Mouse (Mus musculus) heart, embryonic 12.5 days (tissue): ENCODE measurements around the gene Gsg1l2. TPM values are rescaled to one million over a fixed set of nuclear protein-coding genes. Genes with fewer than 3 reads are reported as not detected.

Experiments
- ATAC-seq: fragments of 200-750 bp; cut with Nextera tagmentation; 2 replicates; pipeline ENCODE4 v1.8.0; 2017; ENCODE audit warnings: moderate TSS enrichment, moderate library complexity; ENCODE audit not compliant: insufficient number of reproducible peaks, low FRiP score
- H3K27ac ChIP-seq: fragments of 300-500 bp; sonication (generic); 2 replicates; pipeline ENCODE4 v1.5.1; 2016; ENCODE audit warnings: mild to moderate bottlenecking, moderate library complexity; ENCODE audit not compliant: poor library complexity, severe bottlenecking
- H3K27me3 ChIP-seq: fragments of 300-500 bp; sonication (generic); replicated peaks from 2 replicates; pipeline ENCODE4 v1.6.1; 2016; ENCODE audit warnings: mild to moderate bottlenecking, moderate library complexity
- H3K36me3 ChIP-seq: fragments of 300-500 bp; sonication (generic); 2 replicates; pipeline ENCODE4 v1.6.1; 2016; ENCODE audit warnings: mild to moderate bottlenecking, moderate library complexity
- H3K4me1 ChIP-seq: fragments of 300-500 bp; sonication (generic); replicated peaks from 2 replicates; pipeline ENCODE4 v1.6.1; 2016; ENCODE audit warnings: mild to moderate bottlenecking
- H3K4me2 ChIP-seq: fragments of 300-500 bp; sonication (generic); 2 replicates; pipeline ENCODE4 v1.6.1; 2016; ENCODE audit warnings: mild to moderate bottlenecking, moderate library complexity
- H3K4me3 ChIP-seq: fragments of 300-500 bp; sonication (generic); 2 replicates; pipeline ENCODE4 v1.5.1; 2016; ENCODE audit warnings: mild to moderate bottlenecking
- H3K9ac ChIP-seq: fragments of 300-500 bp; sonication (generic); 2 replicates; pipeline ENCODE4 v1.6.1; 2016; ENCODE audit warnings: mild to moderate bottlenecking, moderate library complexity
- H3K9me3 ChIP-seq: fragments of 300-500 bp; sonication (generic); replicated peaks from 2 replicates; pipeline ENCODE4 v1.6.1; 2016; ENCODE audit warnings: mild to moderate bottlenecking, moderate library complexity
- WGBS: fragments of 180-500 bp; shearing (Covaris S2); methylation state at CpG from one replicate; pipeline ENCODE4 v1.1.7; 2016; 5-methylcytosine and 5-hydroxymethylcytosine counted together
- polyA plus RNA-seq: library from polyadenylated mRNA; unstranded; fragments of >200 nt; fragmentation: Nextera tagmentation; extraction: Ambion mirVana; gene quantifications from 2 replicates; pipeline ENCODE4 v1.2.1, GENCODE M21; 2016

The Gsg1l2 gene
- polyA plus RNA-seq, 1 experiment from 2014 or later: not detected

DNA sequence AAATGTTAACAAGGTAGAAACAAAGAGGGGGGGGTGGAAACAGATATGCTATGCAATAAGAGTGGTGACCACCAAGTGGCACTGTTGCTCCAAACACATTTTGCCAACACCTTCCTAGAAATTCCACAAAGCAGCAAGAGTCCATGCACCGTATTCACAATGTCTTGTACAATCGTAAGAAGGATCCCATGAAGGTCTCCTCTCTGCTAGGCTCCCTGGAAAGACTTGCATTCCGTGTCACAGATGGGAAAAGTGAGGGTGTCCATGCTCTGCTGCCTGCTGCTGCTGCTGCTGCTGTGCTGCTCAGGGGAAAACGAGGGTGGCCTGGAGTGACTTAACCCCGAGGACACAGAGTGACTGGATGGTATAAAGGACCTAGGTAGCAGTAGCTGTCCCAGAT, 45.2 kb downstream of the Gsg1l2 start:
- no peak; the same call in 1 of the 2 replicates for ATAC-seq
- WGBS: 14% methylated on average over 5 of the region's 5 CpGs
- Histone ChIP-seq H3K4me1 (peaks cover 3% of the 10 kb centered on the region; the same call in 1 of the 2 replicates), H3K27ac (no peak overlapping the region), H3K9ac (0 out of 2 replicates have a peak overlapping the region, but pooled peaks have one; percentile 16), H3K9me3 (no peaks in the 10 kb centered on the region), H3K4me3 (peak overlapping the region; percentile 20; the same call in 1 of the 2 replicates), H3K27me3 (peaks cover 9% of the 10 kb centered on the region; the same call in 1 of the 2 replicates), H3K36me3 (no peaks in the 10 kb centered on the region), H3K4me2 (peak overlapping the region; percentile 61)

DNA sequence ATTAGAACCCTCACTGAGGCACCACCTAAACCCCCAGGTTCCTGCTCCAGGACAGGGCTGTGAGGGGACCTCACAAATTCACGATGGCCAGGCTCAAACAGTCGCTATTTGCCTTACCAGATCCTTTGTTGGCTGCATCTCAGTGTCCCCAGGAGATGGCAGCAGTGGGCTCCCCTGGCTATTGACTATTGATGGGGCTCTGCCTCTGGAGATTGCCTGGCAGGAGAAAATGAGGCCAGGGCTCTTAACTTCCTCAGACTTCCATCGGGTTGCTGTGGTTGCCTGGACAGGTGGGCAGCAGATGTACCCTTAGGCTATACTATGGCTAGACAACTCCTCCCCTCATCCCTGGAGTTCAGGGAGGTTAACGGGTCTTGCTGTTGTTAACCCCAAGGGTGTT, 45.8 kb downstream of the Gsg1l2 start:
- H3K36me3 ChIP-seq: no peaks in the 10 kb centered on the region
- ATAC-seq: no peak
- no peak overlapping the region for H3K4me3 ChIP-seq
- H3K4me2 ChIP-seq: peak overlapping the region; percentile 61
- 0 out of 2 replicates have a peak, but pooled peaks cover 3% of the 10 kb centered on the region for H3K27me3 ChIP-seq
- H3K4me1 ChIP-seq: peaks cover 6% of the 10 kb centered on the region; the same call in 1 of the 2 replicates
- H3K9ac ChIP-seq: no peak overlapping the region
- no peaks in the 10 kb centered on the region for H3K9me3 ChIP-seq
- H3K27ac ChIP-seq: no peak overlapping the region
- 34% methylated on average over 4 of the region's 4 CpGs for WGBS

DNA sequence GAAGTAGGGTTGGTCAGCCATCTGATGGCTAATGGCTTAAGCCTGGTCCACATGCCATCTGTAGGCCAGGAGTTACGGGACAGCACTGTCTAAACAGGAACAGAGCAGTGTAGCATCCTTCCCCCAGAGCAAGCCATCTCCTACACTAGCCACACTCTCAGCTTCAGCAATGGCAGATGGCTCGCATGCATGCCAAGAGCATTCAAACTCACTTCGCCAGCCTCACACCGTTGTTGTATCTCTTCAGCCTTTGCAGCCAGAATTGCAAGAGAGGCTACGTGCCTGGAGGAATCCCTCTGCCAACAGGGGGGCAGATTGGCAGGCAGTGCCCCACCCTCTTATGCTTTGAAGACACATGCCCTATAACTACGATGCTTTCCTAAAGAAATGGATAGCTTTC, 47.2 kb downstream of the Gsg1l2 start:
- Histone ChIP-seq H3K27me3 (no peaks in the 10 kb centered on the region), H3K36me3 (no peaks in the 10 kb centered on the region), H3K27ac (no peak overlapping the region), H3K4me3 (no peak overlapping the region), H3K9ac (no peak overlapping the region), H3K9me3 (no peaks in the 10 kb centered on the region), H3K4me2 (no peak overlapping the region), H3K4me1 (peaks cover 12% of the 10 kb centered on the region)
- 85% methylated on average over 6 of the region's 6 CpGs for WGBS
- ATAC-seq: no peak

DNA sequence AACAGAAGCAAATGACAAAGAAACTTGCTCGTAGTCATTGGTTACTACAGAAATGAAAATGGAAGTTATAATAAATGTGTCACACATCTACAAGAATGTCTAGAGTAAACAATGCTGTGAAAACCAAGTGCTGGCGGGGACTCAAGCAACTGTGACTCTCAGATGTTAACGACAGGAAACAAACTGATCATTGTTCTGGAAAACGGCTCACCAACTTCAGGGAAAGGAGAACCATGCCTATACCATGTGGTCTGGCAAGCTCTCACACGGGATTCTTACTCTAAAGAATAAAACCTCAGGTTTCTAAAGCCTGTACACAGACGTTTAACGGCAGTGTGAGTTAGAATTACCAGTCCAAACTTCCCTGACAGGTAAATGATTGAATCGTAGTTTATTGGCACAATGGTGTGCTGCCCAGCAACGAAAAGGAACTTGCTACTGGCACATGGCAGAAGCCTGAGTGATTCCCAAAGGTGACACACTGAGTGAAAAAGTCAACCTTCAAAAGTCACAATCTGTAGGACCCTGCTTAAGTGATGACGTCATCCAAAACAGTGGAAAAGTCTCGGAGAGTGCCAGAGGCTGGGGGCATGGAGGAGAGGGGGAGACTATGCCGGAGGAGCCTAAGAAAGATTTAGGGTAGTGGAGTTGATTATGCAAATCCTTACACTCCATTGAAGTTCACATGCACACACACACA, 54.1 kb downstream of the Gsg1l2 start:
- Histone ChIP-seq H3K4me2 (no peak overlapping the region), H3K4me1 (peaks cover 15% of the 10 kb centered on the region), H3K9me3 (no peaks in the 10 kb centered on the region), H3K27ac (no peak overlapping the region), H3K4me3 (no peak overlapping the region), H3K27me3 (no peaks in the 10 kb centered on the region), H3K36me3 (no peaks in the 10 kb centered on the region), H3K9ac (no peak overlapping the region)
- WGBS: 48% methylated on average over 12 of the region's 12 CpGs
- ATAC-seq: no peak

DNA sequence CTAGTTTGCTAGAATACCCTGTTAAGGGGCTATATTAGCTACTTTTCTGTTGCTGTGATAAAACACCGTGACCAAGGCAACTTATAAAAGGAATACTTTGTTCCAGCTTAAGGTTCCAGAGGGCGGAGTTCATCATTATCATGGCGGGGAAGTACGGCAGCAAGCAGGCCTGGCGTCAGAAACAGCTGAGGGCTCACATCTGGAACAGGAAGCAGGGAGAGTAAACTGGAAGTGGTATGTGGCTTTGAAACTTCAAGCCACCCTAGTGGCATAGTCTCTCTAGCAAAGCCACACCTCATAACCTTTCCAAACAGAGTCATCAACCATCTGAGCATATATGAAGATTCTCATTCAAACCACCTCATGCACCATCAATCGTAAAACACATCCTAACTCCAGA, 55.1 kb downstream of the Gsg1l2 start:
- no peak overlapping the region for H3K4me2 ChIP-seq
- H3K36me3 ChIP-seq: no peaks in the 10 kb centered on the region
- H3K4me1 ChIP-seq: peaks cover 15% of the 10 kb centered on the region
- no peak overlapping the region for H3K27ac ChIP-seq
- no peaks in the 10 kb centered on the region for H3K9me3 ChIP-seq
- ATAC-seq: no peak
- H3K9ac ChIP-seq: no peak overlapping the region
- H3K27me3 ChIP-seq: no peaks in the 10 kb centered on the region
- WGBS: 70% methylated on average over 6 of the region's 6 CpGs
- H3K4me3 ChIP-seq: no peak overlapping the region

DNA sequence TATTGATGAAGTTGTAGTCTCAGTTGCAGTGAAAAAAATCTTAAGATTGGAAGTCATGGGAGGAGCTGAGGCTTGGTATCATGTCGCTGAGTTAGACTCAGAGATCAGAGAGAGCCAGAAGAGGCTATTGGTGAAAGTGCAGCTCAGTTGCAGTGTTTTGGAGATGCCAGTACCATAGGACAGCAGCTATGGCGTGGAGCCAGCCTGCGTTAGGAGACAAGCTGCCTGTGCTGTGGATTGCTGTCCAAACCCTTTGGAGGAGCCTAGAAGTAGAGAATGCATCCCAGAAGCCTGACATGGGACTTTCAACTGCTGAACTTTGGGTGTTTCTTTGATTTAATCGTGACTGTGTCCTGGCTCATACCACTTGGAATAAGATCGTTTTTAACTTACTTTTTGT, 57.4 kb downstream of the Gsg1l2 start:
- Histone ChIP-seq H3K4me2 (no peak overlapping the region), H3K36me3 (no peaks in the 10 kb centered on the region)
- no peak for ATAC-seq

DNA sequence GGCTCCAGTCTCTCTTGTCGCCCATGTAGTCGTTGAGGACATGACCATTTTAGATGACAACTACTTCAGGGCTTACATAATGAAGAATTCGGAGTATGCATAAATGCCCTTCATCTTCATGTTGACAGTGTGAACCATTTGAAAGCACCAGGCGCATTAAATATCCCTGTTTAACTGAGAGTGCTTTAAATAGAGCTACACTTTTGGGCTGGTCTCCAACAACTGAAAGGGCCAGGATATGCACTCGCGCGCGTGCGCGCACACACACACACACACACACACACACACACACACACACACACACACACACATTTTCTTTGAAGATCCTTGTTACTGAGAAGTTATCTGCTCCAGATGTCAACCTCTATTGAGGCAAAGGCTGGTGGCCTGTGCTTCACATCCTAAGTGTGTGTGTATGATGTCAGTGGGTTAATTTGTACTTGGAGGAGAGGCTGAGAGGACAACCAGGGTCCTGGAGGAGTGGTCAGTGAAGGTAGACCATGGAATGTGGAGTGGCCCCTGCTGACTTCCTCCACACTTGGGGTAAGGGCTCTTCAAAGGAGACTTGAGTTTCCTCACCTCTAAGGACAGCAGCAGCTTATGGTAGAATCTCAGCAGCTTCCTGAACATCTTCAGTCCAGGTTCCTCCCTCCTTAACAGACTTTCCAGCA, 61.1 kb downstream of the Gsg1l2 start:
- no peak overlapping the region for H3K4me3 ChIP-seq
- ATAC-seq: no peak
- no peaks in the 10 kb centered on the region for H3K36me3 ChIP-seq
- H3K27me3 ChIP-seq: no peaks in the 10 kb centered on the region
- 74% methylated on average over 10 of the region's 10 CpGs for WGBS
- H3K27ac ChIP-seq: no peak overlapping the region
- no peak overlapping the region for H3K9ac ChIP-seq
- no peak overlapping the region for H3K4me2 ChIP-seq
- no peaks in the 10 kb centered on the region for H3K9me3 ChIP-seq
- peaks cover 7% of the 10 kb centered on the region; the same call in 1 of the 2 replicates for H3K4me1 ChIP-seq

More for the DNA sequence above, 57.4 kb downstream of the Gsg1l2 start:
- Histone ChIP-seq H3K9ac (no peak overlapping the region), H3K4me3 (no peak overlapping the region), H3K9me3 (no peaks in the 10 kb centered on the region), H3K27me3 (no peaks in the 10 kb centered on the region), H3K27ac (no peak overlapping the region), H3K4me1 (peaks cover 13% of the 10 kb centered on the region)
- WGBS: 58% methylated on average over 5 of the region's 5 CpGs

Other genes starting within 250 kb of the Gsg1l2 start
- not detected in 2 replicates for gene Rcvrn, start 79.3 kb upstream of the Gsg1l2 start, polyA plus RNA-seq
- not detected in 2 replicates for gene Glp2r, start 3.5 kb upstream of the Gsg1l2 start, polyA plus RNA-seq
- gene Dhrs7c, start 23.6 kb downstream of the Gsg1l2 start, polyA plus RNA-seq: 1.1 and 1.3 TPM in 2 replicates
- gene Usp43, start 147.5 kb downstream of the Gsg1l2 start, polyA plus RNA-seq: 0.60 TPM in 2 replicates
- gene Cfap52, start 191.0 kb downstream of the Gsg1l2 start, polyA plus RNA-seq: 0.18 and 0.27 TPM in 2 replicates
- 58.2 and 61.9 TPM in 2 replicates for gene Stx8, start 191.6 kb downstream of the Gsg1l2 start, polyA plus RNA-seq